In genomic region chr10:79584021-79584420, GRCm38 (mm10) we compare ENCODE assay signal across 29 mouse cellular contexts. TPM values are rescaled to one million over a fixed set of nuclear protein-coding genes. Genes with fewer than 3 reads are reported as not detected.
"Had no signal": no experiment of that assay in that cellular context is flagged by ENCODE, and none has a peak within 500 bp of the region (broad histone marks: within the 10 kb centered on the region; RNA-seq: fewer than 3 reads in every experiment).

No protein-coding gene starts in this region.

- H3K4me2 ChIP-seq: liver, embryonic 12.5 days; lung, embryonic 15.5 days; midbrain, embryonic 12.5 days; midbrain, embryonic 15.5 days; neural tube, embryonic 13.5 days; neural tube, embryonic 15.5 days; stomach, embryonic 15.5 days had no signal

- DNase-seq: lung, adult 2 months; lung, postnatal 14 days; lung, postnatal 36 days; retina, postnatal 1 day; right cerebral cortex, adult 18-20 months; right cerebral cortex, postnatal 25 days; right cerebral cortex, postnatal 4 days; thymus, adult 18-20 months; thymus, postnatal 14 days; thymus, postnatal 36 days had no signal

- H3K9me3 ChIP-seq: liver, embryonic 12.5 days; lung, embryonic 15.5 days; midbrain, embryonic 12.5 days; midbrain, embryonic 15.5 days; neural tube, embryonic 13.5 days; neural tube, embryonic 15.5 days; stomach, embryonic 15.5 days had no signal

- H3K27ac ChIP-seq: liver, embryonic 12.5 days; liver, embryonic 14.5 days; lung, embryonic 15.5 days; macrophage; midbrain, embryonic 12.5 days; midbrain, embryonic 15.5 days; neural tube, embryonic 13.5 days; neural tube, embryonic 15.5 days; stomach, embryonic 15.5 days; stomach, postnatal 0 days had no signal

- H3K36me3 ChIP-seq: liver, embryonic 12.5 days; lung, embryonic 15.5 days; midbrain, embryonic 12.5 days; midbrain, embryonic 15.5 days; neural tube, embryonic 13.5 days; neural tube, embryonic 15.5 days; stomach, embryonic 15.5 days had no signal

- H3K27me3 ChIP-seq: lung, embryonic 15.5 days; midbrain, embryonic 15.5 days; neural tube, embryonic 13.5 days; neural tube, embryonic 15.5 days; stomach, embryonic 15.5 days had no signal

- H3K4me1 ChIP-seq: liver, embryonic 12.5 days; lung, embryonic 15.5 days; megakaryocyte, embryonic 14.5 days; midbrain, embryonic 12.5 days; midbrain, embryonic 15.5 days; neural tube, embryonic 13.5 days; neural tube, embryonic 15.5 days; stomach, embryonic 15.5 days had no signal

- ATAC-seq: liver, embryonic 12.5 days; lung, postnatal 0 days; midbrain, embryonic 15.5 days had no signal

- H3K4me3 ChIP-seq: liver, embryonic 12.5 days; lung, embryonic 15.5 days; megakaryocyte, embryonic 14.5 days; midbrain, embryonic 12.5 days; midbrain, embryonic 15.5 days; neural tube, embryonic 13.5 days; neural tube, embryonic 15.5 days; stomach, embryonic 15.5 days had no signal

- H3K9ac ChIP-seq: liver, embryonic 12.5 days; liver, embryonic 14.5 days; lung, embryonic 15.5 days; midbrain, embryonic 12.5 days; midbrain, embryonic 15.5 days; neural tube, embryonic 13.5 days; neural tube, embryonic 15.5 days; stomach, embryonic 15.5 days had no signal

RNA-seq across cellular contexts. Expression of gene Theg, which starts 3.1 kb away (rescaled TPM):
- total RNA-seq: megakaryocyte progenitor cell, adult 5-6 weeks; midbrain, postnatal 0 days; monocyte, adult 5-6 weeks had no signal
- polyA plus RNA-seq: liver, embryonic 12.5 days; liver, embryonic 14.5 days; liver, embryonic 16.5 days; lung, adult 2 months; lung, embryonic 15.5 days; lung, postnatal 0 days; macrophage; midbrain, embryonic 12.5 days; midbrain, embryonic 15.5 days; midbrain, postnatal 0 days; neural tube, embryonic 11.5 days; neural tube, embryonic 13.5 days; small intestine, adult 2 months; stomach, embryonic 15.5 days; stomach, postnatal 0 days; thymus, postnatal 0 days had no signal

RNA-seq across cellular contexts. Expression of gene C2cd4c, which starts 29.8 kb away (rescaled TPM):
- total RNA-seq: megakaryocyte progenitor cell, adult 5-6 weeks; monocyte, adult 5-6 weeks had no signal
- polyA plus RNA-seq: liver, embryonic 12.5 days; liver, embryonic 16.5 days; lung, adult 2 months; lung, embryonic 15.5 days; lung, postnatal 0 days; macrophage; thymus, postnatal 0 days had no signal

RNA-seq across cellular contexts. Expression of gene Shc2, which starts 53.7 kb away (rescaled TPM):
- total RNA-seq: megakaryocyte progenitor cell, adult 5-6 weeks; monocyte, adult 5-6 weeks had no signal
